8 mouse cellular contexts compared by ENCODE assay signal in the genomic region with DNA sequence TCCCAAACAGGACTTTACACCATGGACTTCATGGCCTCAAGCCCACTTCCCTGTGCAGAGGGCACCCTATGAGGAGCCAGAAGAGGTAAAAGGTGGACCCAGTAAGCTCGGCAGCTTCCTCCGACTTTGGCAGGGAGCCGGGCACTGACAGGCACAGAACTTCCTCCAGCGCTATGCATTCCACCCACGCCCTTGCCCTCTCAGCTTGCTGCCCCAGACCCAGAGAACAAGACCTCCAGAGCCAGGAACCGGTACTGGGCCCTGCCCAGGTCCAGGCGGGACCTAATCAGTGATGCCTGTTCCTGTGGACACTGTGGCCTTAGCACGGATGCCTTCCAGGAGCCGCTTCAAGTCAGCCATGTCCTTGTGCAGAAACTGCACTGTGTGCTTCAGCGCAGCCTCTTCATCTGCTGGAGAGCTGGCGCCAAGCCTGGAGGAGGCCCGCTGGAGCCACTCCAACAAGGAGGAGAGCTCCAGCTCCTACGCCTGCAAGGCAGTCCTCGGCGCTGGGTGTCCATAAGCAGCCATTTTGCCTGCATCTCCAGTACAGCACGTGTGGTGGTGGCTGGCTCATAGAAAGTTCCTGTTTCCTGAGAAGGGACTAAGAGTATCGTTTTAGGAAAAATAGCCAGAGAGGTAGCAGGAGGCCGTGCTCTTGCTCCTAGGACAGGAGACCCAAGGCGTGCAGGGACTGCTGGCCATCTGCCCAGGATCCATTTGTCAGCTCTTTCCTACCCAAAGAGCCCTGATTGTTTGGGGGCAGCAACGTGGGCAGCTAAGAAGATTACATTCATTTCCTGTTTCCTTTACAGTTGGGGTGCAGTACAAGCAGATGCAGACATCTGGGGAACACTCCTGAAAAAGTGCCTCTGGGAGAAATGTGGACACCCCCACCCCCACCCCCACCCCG. TPM values are rescaled to one million over a fixed set of nuclear protein-coding genes. Genes with fewer than 3 reads are reported as not detected.
DNase-seq lines count a peak whose midpoint lies in the region; ATAC-seq lines count a peak whose summit lies in the region.

No protein-coding gene starts in this region.

- peak overlapping the region; percentile 31 for H3K4me2 ChIP-seq in embryonic facial prominence, embryonic 13.5 days
- H3K4me2 ChIP-seq in kidney, embryonic 15.5 days: peak overlapping the region; percentile 26
- H3K4me2 ChIP-seq in limb, embryonic 15.5 days: peak overlapping the region; percentile 35
- H3K4me2 ChIP-seq in neural tube, embryonic 15.5 days: peak overlapping the region; percentile 44

- H3K36me3 ChIP-seq in embryonic facial prominence, embryonic 13.5 days: no peaks in the 10 kb centered on the region
- H3K36me3 ChIP-seq in kidney, embryonic 15.5 days: no peaks in the 10 kb centered on the region
- H3K36me3 ChIP-seq in limb, embryonic 15.5 days: no peaks in the 10 kb centered on the region
- no peaks in the 10 kb centered on the region for H3K36me3 ChIP-seq in neural tube, embryonic 15.5 days

- H3K9me3 ChIP-seq in embryonic facial prominence, embryonic 13.5 days: no peaks in the 10 kb centered on the region; the same call in 1 of the 2 replicates
- no peaks in the 10 kb centered on the region for H3K9me3 ChIP-seq in kidney, embryonic 15.5 days (replicated peaks)
- H3K9me3 ChIP-seq in limb, embryonic 15.5 days: no peaks in the 10 kb centered on the region
- no peaks in the 10 kb centered on the region for H3K9me3 ChIP-seq in neural tube, embryonic 15.5 days (replicated peaks)

- peak; percentile 68; the same call in 1 of the 2 replicates for ATAC-seq in embryonic facial prominence, embryonic 13.5 days (ENCODE audit: insufficient number of reproducible peaks, insufficient read depth, low FRiP score, low TSS enrichment, low read depth)
- peak; percentile 80 for ATAC-seq in kidney, embryonic 15.5 days (replicated peaks; ENCODE audit: low FRiP score)
- peak; percentile 93 for ATAC-seq in limb, embryonic 15.5 days (ENCODE audit: insufficient number of reproducible peaks, low FRiP score, low TSS enrichment, low read depth)
- ATAC-seq in neural tube, embryonic 15.5 days (ENCODE audit: low FRiP score): peak; percentile 77

- DNase-seq in thymus, adult 18-20 months: peak; percentile 25 to 29
- DNase-seq in thymus, postnatal 0 days (ENCODE audit: low spot score): no peak
- peak; percentile 88 for DNase-seq in heart, adult 8-10 months (ENCODE audit: low spot score)
- no peak for DNase-seq in embryo, embryonic 10.5 days (ENCODE audit: low spot score)

- H3K4me3 ChIP-seq in embryonic facial prominence, embryonic 13.5 days: no peak overlapping the region
- H3K4me3 ChIP-seq in kidney, embryonic 15.5 days (replicated peaks): peak overlapping the region; percentile 11; the same call in 1 of the 2 replicates
- peak overlapping the region; percentile 19 for H3K4me3 ChIP-seq in limb, embryonic 15.5 days
- H3K4me3 ChIP-seq in neural tube, embryonic 15.5 days (replicated peaks): no peak overlapping the region

- 0 out of 2 replicates have a peak overlapping the region, but pooled peaks have one; percentile 46 for H3K9ac ChIP-seq in embryonic facial prominence, embryonic 13.5 days
- no peak overlapping the region for H3K9ac ChIP-seq in kidney, embryonic 15.5 days
- H3K9ac ChIP-seq in limb, embryonic 15.5 days: 0 out of 2 replicates have a peak overlapping the region, but pooled peaks have one; percentile 17
- no peak overlapping the region for H3K9ac ChIP-seq in neural tube, embryonic 15.5 days (replicated peaks)

- peaks cover 17% of the 10 kb centered on the region for H3K4me1 ChIP-seq in embryonic facial prominence, embryonic 13.5 days
- H3K4me1 ChIP-seq in kidney, embryonic 15.5 days: peaks cover 24% of the 10 kb centered on the region
- H3K4me1 ChIP-seq in limb, embryonic 15.5 days: peaks cover 16% of the 10 kb centered on the region
- H3K4me1 ChIP-seq in neural tube, embryonic 15.5 days: peaks cover 22% of the 10 kb centered on the region

- H3K27ac ChIP-seq in embryonic facial prominence, embryonic 13.5 days: peak overlapping the region; percentile 87
- peak overlapping the region; percentile 93 for H3K27ac ChIP-seq in kidney, embryonic 15.5 days
- H3K27ac ChIP-seq in limb, embryonic 15.5 days: peak overlapping the region; percentile 94
- peak overlapping the region; percentile 79 for H3K27ac ChIP-seq in neural tube, embryonic 15.5 days (replicated peaks)

- WGBS in embryonic facial prominence, embryonic 13.5 days: 65% methylated on average over 21 of the region's 21 CpGs
- 56% methylated on average over 21 of the region's 21 CpGs for WGBS in kidney, embryonic 15.5 days
- WGBS in limb, embryonic 15.5 days: 36% methylated on average over 21 of the region's 21 CpGs
- WGBS in neural tube, embryonic 15.5 days: 62% methylated on average over 21 of the region's 21 CpGs

- no peaks in the 10 kb centered on the region for H3K27me3 ChIP-seq in embryonic facial prominence, embryonic 13.5 days
- H3K27me3 ChIP-seq in kidney, embryonic 15.5 days: no peaks in the 10 kb centered on the region
- H3K27me3 ChIP-seq in limb, embryonic 15.5 days: no peaks in the 10 kb centered on the region
- H3K27me3 ChIP-seq in neural tube, embryonic 15.5 days (replicated peaks): no peaks in the 10 kb centered on the region

RNA-seq across cellular contexts. Expression of a gene that starts 39.1 kb away (rescaled TPM):
- polyA plus RNA-seq in thymus, postnatal 0 days (2015; fragmentation: Nextera tagmentation; extraction: Ambion mirVana): 1.4 and 1.7 TPM in 2 replicates
- polyA plus RNA-seq in embryonic facial prominence, embryonic 13.5 days (2015; fragmentation: Nextera tagmentation; extraction: Ambion mirVana): 2.7 and 3.3 TPM in 2 replicates
- total RNA-seq in heart, adult 8-10 months (2022): not detected
- 1.2 and 1.5 TPM in 2 replicates for polyA plus RNA-seq in kidney, embryonic 15.5 days (2015; fragmentation: Nextera tagmentation; extraction: Ambion mirVana)
- polyA plus RNA-seq in limb, embryonic 15.5 days (2015; fragmentation: Nextera tagmentation; extraction: Ambion mirVana): 1.8 and 2.6 TPM in 2 replicates
- polyA plus RNA-seq in neural tube, embryonic 15.5 days (2015; fragmentation: Nextera tagmentation; extraction: Ambion mirVana): 3.0 and 3.4 TPM in 2 replicates

RNA-seq across cellular contexts. Expression of a gene that starts 39.2 kb away (rescaled TPM):
- 3.6 and 4.2 TPM in 2 replicates for polyA plus RNA-seq in thymus, postnatal 0 days (2015; fragmentation: Nextera tagmentation; extraction: Ambion mirVana)
- polyA plus RNA-seq in embryonic facial prominence, embryonic 13.5 days (2015; fragmentation: Nextera tagmentation; extraction: Ambion mirVana): 5.3 and 6.0 TPM in 2 replicates
- 1 to 10 TPM; 3.8 to 7.6 (median 5.4) TPM for total RNA-seq in heart, adult 8-10 months (2022)
- polyA plus RNA-seq in kidney, embryonic 15.5 days (2015; fragmentation: Nextera tagmentation; extraction: Ambion mirVana): 3.5 and 3.9 TPM in 2 replicates
- 4.8 TPM in 2 replicates for polyA plus RNA-seq in limb, embryonic 15.5 days (2015; fragmentation: Nextera tagmentation; extraction: Ambion mirVana)
- 4.8 and 4.9 TPM in 2 replicates for polyA plus RNA-seq in neural tube, embryonic 15.5 days (2015; fragmentation: Nextera tagmentation; extraction: Ambion mirVana)

Comparison
In these comparisons a context has a peak if more than half of its experiments do, and no peak if none do; other contexts are left out.
1. DNase-seq: peak in thymus, adult 18-20 months (2 of 2) and heart, adult 8-10 months (single experiment); none in thymus, postnatal 0 days (single experiment) and embryo, embryonic 10.5 days (single experiment).
2. H3K4me3 ChIP-seq: peak in kidney, embryonic 15.5 days (single experiment) and limb, embryonic 15.5 days (single experiment); none in embryonic facial prominence, embryonic 13.5 days (single experiment) and neural tube, embryonic 15.5 days (single experiment).
3. H3K9ac ChIP-seq: peak in embryonic facial prominence, embryonic 13.5 days (single experiment) and limb, embryonic 15.5 days (single experiment); none in kidney, embryonic 15.5 days (single experiment) and neural tube, embryonic 15.5 days (single experiment).
4. Peak in every context shown above with its lines, with median percentiles within 50 percentile points of each other: ATAC-seq, H3K27ac ChIP-seq and H3K4me2 ChIP-seq.